19 mouse cellular contexts compared by ENCODE assay signal in the genomic region with DNA sequence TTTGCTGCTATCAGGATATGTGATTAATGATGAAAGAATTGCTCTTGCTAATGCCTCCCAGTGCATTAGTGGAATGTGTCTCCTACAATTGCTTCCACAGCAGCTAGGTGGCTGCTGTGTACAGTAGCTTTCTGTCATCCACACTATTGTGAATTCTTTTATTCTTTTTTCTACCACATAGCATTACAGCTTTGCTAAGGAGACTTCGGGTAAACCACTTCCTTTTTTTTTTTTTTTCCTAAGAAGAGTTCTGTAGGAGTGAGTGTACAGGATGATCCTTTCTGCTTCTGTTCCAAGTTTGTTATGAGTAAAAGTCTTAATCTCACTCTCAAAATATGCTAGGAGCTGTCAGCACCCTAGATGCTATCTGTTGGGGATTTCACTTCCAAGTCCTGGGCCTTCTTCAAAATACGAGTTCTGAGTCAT.
A peak's percentile ranks its signal among the peaks of the same experiment; 100 is the strongest.
DNase-seq lines count a peak whose midpoint lies in the region; ATAC-seq and TF ChIP-seq lines count a peak whose summit lies in the region.
"Had no signal": no experiment of that assay in that cellular context is flagged by ENCODE, and none has a peak within 500 bp of the region (broad histone marks: within the 10 kb centered on the region; RNA-seq: fewer than 3 reads in every experiment).

No protein-coding gene starts in this region.

- H3K27ac ChIP-seq in forebrain, postnatal 0 days (ENCODE audit: low read depth, low read length), result no peak overlapping the region
- H3K27ac ChIP-seq in forebrain, embryonic 15.5 days (replicated peaks), result no peak overlapping the region
- no peak overlapping the region for H3K27ac ChIP-seq in left cerebral cortex, adult 2 months
- H3K27ac ChIP-seq in stomach, embryonic 14.5 days (ENCODE audit: low read length), result no peak overlapping the region
- H3K27ac ChIP-seq: heart, embryonic 10.5 days; hindbrain, embryonic 12.5 days; limb, embryonic 13.5 days; macrophage; neural tube, embryonic 15.5 days had no signal

- H3K4me3 ChIP-seq in forebrain, postnatal 0 days (ENCODE audit: low read depth, low read length), result no peak overlapping the region
- no peak overlapping the region for H3K4me3 ChIP-seq in forebrain, embryonic 15.5 days
- no peak overlapping the region for H3K4me3 ChIP-seq in left cerebral cortex, adult 2 months
- no peak overlapping the region for H3K4me3 ChIP-seq in stomach, embryonic 14.5 days (ENCODE audit: low read depth, low read length)
- H3K4me3 ChIP-seq: heart, embryonic 10.5 days; hindbrain, embryonic 12.5 days; limb, embryonic 13.5 days; neural tube, embryonic 15.5 days had no signal

- H3K4me1 ChIP-seq in forebrain, postnatal 0 days (ENCODE audit: insufficient read depth), result no peaks in the 10 kb centered on the region
- no peaks in the 10 kb centered on the region for H3K4me1 ChIP-seq in forebrain, embryonic 15.5 days
- no peaks in the 10 kb centered on the region for H3K4me1 ChIP-seq in stomach, embryonic 14.5 days (ENCODE audit: control insufficient read depth, insufficient read depth, low read length)
- H3K4me1 ChIP-seq: heart, embryonic 10.5 days; hindbrain, embryonic 12.5 days; limb, embryonic 13.5 days; neural tube, embryonic 15.5 days had no signal

- ATAC-seq in forebrain, postnatal 0 days, result peak; percentile 65; the same call in 1 of the 2 replicates
- ATAC-seq in forebrain, embryonic 15.5 days (replicated peaks), result no peak
- peak; percentile 61; the same call in 1 of the 2 replicates for ATAC-seq in stomach, embryonic 14.5 days (ENCODE audit: insufficient number of reproducible peaks, insufficient read depth, low FRiP score, low read depth)
- ATAC-seq: intestine, embryonic 16.5 days; liver, postnatal 0 days had no signal

- H3K4me2 ChIP-seq in forebrain, postnatal 0 days (ENCODE audit: low read depth), result no peak overlapping the region
- no peak overlapping the region for H3K4me2 ChIP-seq in forebrain, embryonic 15.5 days (replicated peaks)
- H3K4me2 ChIP-seq in stomach, embryonic 14.5 days (replicated peaks; ENCODE audit: low read depth, low read length), result no peak overlapping the region
- H3K4me2 ChIP-seq: hindbrain, embryonic 12.5 days; limb, embryonic 13.5 days; neural tube, embryonic 15.5 days had no signal

- H3K9me3 ChIP-seq in forebrain, postnatal 0 days (ENCODE audit: low read length), result no peaks in the 10 kb centered on the region
- H3K9me3 ChIP-seq in forebrain, embryonic 15.5 days, result no peaks in the 10 kb centered on the region
- H3K9me3 ChIP-seq in stomach, embryonic 14.5 days (ENCODE audit: control insufficient read depth, low read depth, low read length), result no peaks in the 10 kb centered on the region
- H3K9me3 ChIP-seq: heart, embryonic 10.5 days; hindbrain, embryonic 12.5 days; limb, embryonic 13.5 days; neural tube, embryonic 15.5 days had no signal

- TF ChIP-seq CTCF in forebrain, postnatal 0 days (IDR thresholded peaks at IDR 0.05; ENCODE audit: low read depth), result peak; percentile 36
- TF ChIP-seq CTCF in left cerebral cortex, adult 2 months (IDR thresholded peaks at IDR 0.05), result peak; percentile 17
- peak; percentile 4; the same call in 1 of the 2 replicates for TF ChIP-seq CTCF in brain, embryonic 14.5 days (IDR thresholded peaks at IDR 0.05; ENCODE audit: borderline replicate concordance, extremely low read depth, insufficient read depth, insufficient read length)

- H3K36me3 ChIP-seq in forebrain, postnatal 0 days (ENCODE audit: insufficient read depth), result no peaks in the 10 kb centered on the region
- H3K36me3 ChIP-seq in forebrain, embryonic 15.5 days, result no peaks in the 10 kb centered on the region
- H3K36me3 ChIP-seq in stomach, embryonic 14.5 days (ENCODE audit: control insufficient read depth, insufficient read depth, low read length), result no peaks in the 10 kb centered on the region
- H3K36me3 ChIP-seq: heart, embryonic 10.5 days; hindbrain, embryonic 12.5 days; limb, embryonic 13.5 days; neural tube, embryonic 15.5 days had no signal

- intact Hi-C loops in left cerebral cortex, adult 2 months (cut with DNase I), result no loop called here
- intact Hi-C loops in left cerebral cortex, postnatal 4 days (cut with DNase I), result no loop called here

- H3K9ac ChIP-seq in forebrain, postnatal 0 days, result no peak overlapping the region
- no peak overlapping the region for H3K9ac ChIP-seq in forebrain, embryonic 15.5 days (replicated peaks)
- H3K9ac ChIP-seq in stomach, embryonic 14.5 days (replicated peaks; ENCODE audit: low read depth, low read length), result no peak overlapping the region
- H3K9ac ChIP-seq: hindbrain, embryonic 12.5 days; limb, embryonic 13.5 days; liver, postnatal 0 days; neural tube, embryonic 15.5 days had no signal

- no peak for TF ChIP-seq POLR2A in brain, embryonic 14.5 days (IDR thresholded peaks at IDR 0.05; ENCODE audit: borderline replicate concordance, extremely low read depth, insufficient read depth, insufficient read length, poor library complexity, severe bottlenecking)

- H3K27me3 ChIP-seq in forebrain, postnatal 0 days (ENCODE audit: insufficient read depth, low read length), result no peaks in the 10 kb centered on the region
- H3K27me3 ChIP-seq in forebrain, embryonic 15.5 days, result no peaks in the 10 kb centered on the region
- no peaks in the 10 kb centered on the region for H3K27me3 ChIP-seq in stomach, embryonic 14.5 days (ENCODE audit: control insufficient read depth, insufficient read depth, low read length)
- H3K27me3 ChIP-seq: hindbrain, embryonic 12.5 days; limb, embryonic 13.5 days; neural tube, embryonic 15.5 days had no signal

- WGBS in forebrain, postnatal 0 days, result 51% methylated on average over 2 of the region's 2 CpGs
- WGBS in forebrain, embryonic 15.5 days, result 57% methylated on average over 2 of the region's 2 CpGs
- WGBS in stomach, embryonic 14.5 days, result 54% methylated on average over 2 of the region's 2 CpGs

- DNase-seq in forebrain, postnatal 0 days, result no peak
- DNase-seq in left cerebral cortex, adult 2 months (ENCODE audit: extremely low spot score in 1 of 2, low spot score in 2 of 2), result no peak
- no peak for DNase-seq in left cerebral cortex, postnatal 4 days
- peak; percentile 12 for DNase-seq in brain, embryonic 14.5 days (ENCODE audit: low read depth)
- no peak for DNase-seq in gastrocnemius, postnatal 4 days (ENCODE audit: low spot score in 2 of 2)
- no peak for DNase-seq in gastrocnemius, postnatal 10 days
- DNase-seq: adrenal gland, postnatal 25 days; kidney, postnatal 36 days; layer of hippocampus, postnatal 36 days; liver, postnatal 0 days; thymus, postnatal 25 days had no signal
